Mouse (Mus musculus): ENCODE results near the gene Tcf25.

- TF ChIP-seq POLR2A (IDR thresholded peaks at IDR 0.05; ENCODE audit: insufficient read depth, low read depth, low read length), result no peak
- peak; percentile 20; the same call in 1 of the 2 replicates for TF ChIP-seq CTCF (IDR thresholded peaks at IDR 0.05; ENCODE audit: insufficient read depth, low read depth, low read length)
Measured at GRCm38 (mm10) chr8:123332262-123333090, 41.1 kb upstream of the Tcf25 start, which contains the start of gene Spire2.

All from olfactory bulb, adult 2 months (tissue).